Comparison of ENCODE assay signal across 15 mouse cellular contexts in genomic region chr10:108930299-108930698, GRCm38 (mm10).
DNase-seq lines count a peak whose midpoint lies in the region; ATAC-seq and TF ChIP-seq lines count a peak whose summit lies in the region.
"Had no signal": no experiment of that assay in that cellular context is flagged by ENCODE, and none has a peak within 500 bp of the region (broad histone marks: within the 10 kb centered on the region; RNA-seq: fewer than 3 reads in every experiment).

No protein-coding gene starts in this region.

- H3K9me3 ChIP-seq in kidney, postnatal 0 days (replicated peaks; ENCODE audit: low read length): no peaks in the 10 kb centered on the region
- H3K9me3 ChIP-seq in lung, postnatal 0 days (ENCODE audit: low read length): no peaks in the 10 kb centered on the region
- H3K9me3 ChIP-seq: liver, embryonic 15.5 days; midbrain, embryonic 12.5 days; neural tube, embryonic 13.5 days had no signal

- H3K27me3 ChIP-seq in kidney, postnatal 0 days (ENCODE audit: insufficient read depth, low read length): no peaks in the 10 kb centered on the region
- H3K27me3 ChIP-seq in lung, postnatal 0 days (replicated peaks; ENCODE audit: insufficient read depth, low read length): no peaks in the 10 kb centered on the region
- H3K27me3 ChIP-seq: liver, embryonic 15.5 days; midbrain, embryonic 12.5 days; neural tube, embryonic 13.5 days had no signal

- no peak overlapping the region for H3K9ac ChIP-seq in kidney, postnatal 0 days (ENCODE audit: low read depth, low read length)
- H3K9ac ChIP-seq in lung, postnatal 0 days (replicated peaks; ENCODE audit: low read depth): no peak overlapping the region
- H3K9ac ChIP-seq: liver, embryonic 15.5 days; midbrain, embryonic 12.5 days; neural tube, embryonic 13.5 days had no signal

- DNase-seq in kidney, postnatal 0 days (ENCODE audit: low spot score): peak; percentile 68
- no peak for DNase-seq in kidney, postnatal 36 days
- DNase-seq in Muller cell, postnatal 12 days (ENCODE audit: inconsistent ontology term): peak; percentile 64
- peak; percentile 46 to 58 for DNase-seq in cerebellum, adult 18-20 months
- DNase-seq in lung, postnatal 0 days (ENCODE audit: low spot score): peak; percentile 6
- DNase-seq in spleen, adult 12 weeks (ENCODE audit: low spot score): no peak
- DNase-seq in thymus, postnatal 25 days: no peak
- DNase-seq: embryo, embryonic 11 days; heart, postnatal 14 days; kidney, postnatal 25 days; thymus, postnatal 4 days had no signal

- H3K36me3 ChIP-seq in kidney, postnatal 0 days (ENCODE audit: insufficient read depth, low read length): no peaks in the 10 kb centered on the region
- no peaks in the 10 kb centered on the region for H3K36me3 ChIP-seq in lung, postnatal 0 days (ENCODE audit: insufficient read depth, low read length)
- H3K36me3 ChIP-seq: liver, embryonic 15.5 days; midbrain, embryonic 12.5 days; neural tube, embryonic 13.5 days had no signal

- H3K4me1 ChIP-seq in kidney, postnatal 0 days (replicated peaks; ENCODE audit: insufficient read depth, low read length): no peaks in the 10 kb centered on the region
- no peaks in the 10 kb centered on the region for H3K4me1 ChIP-seq in lung, postnatal 0 days (ENCODE audit: insufficient read depth, low read depth, low read length)
- H3K4me1 ChIP-seq: liver, embryonic 15.5 days; midbrain, embryonic 12.5 days had no signal

- TF ChIP-seq CTCF in kidney, postnatal 0 days (IDR thresholded peaks at IDR 0.05; ENCODE audit: low read depth): no peak
- no peak for TF ChIP-seq CTCF in lung, postnatal 0 days (IDR thresholded peaks at IDR 0.05)

- ATAC-seq in kidney, postnatal 0 days (replicated peaks; ENCODE audit: low FRiP score, low read depth): peak; percentile 89
- ATAC-seq in lung, postnatal 0 days: peak; percentile 68

- TF ChIP-seq EP300 in lung, postnatal 0 days (IDR thresholded peaks at IDR 0.05): peak; percentile 43; the same call in 1 of the 2 replicates

- no peak overlapping the region for H3K4me3 ChIP-seq in kidney, postnatal 0 days (replicated peaks; ENCODE audit: low read depth, low read length)
- H3K4me3 ChIP-seq in lung, postnatal 0 days (ENCODE audit: low read depth, low read length): no peak overlapping the region
- H3K4me3 ChIP-seq: erythroblast, embryonic 14.5 days; liver, embryonic 15.5 days; midbrain, embryonic 12.5 days; neural tube, embryonic 13.5 days had no signal

- H3K27ac ChIP-seq in kidney, postnatal 0 days: no peak overlapping the region
- no peak overlapping the region for H3K27ac ChIP-seq in lung, postnatal 0 days (ENCODE audit: low read length)
- H3K27ac ChIP-seq: liver, embryonic 15.5 days; midbrain, embryonic 12.5 days; neural tube, embryonic 13.5 days had no signal

- WGBS in kidney, postnatal 0 days: 26% methylated on average over 3 of the region's 3 CpGs
- 44% methylated on average over 3 of the region's 3 CpGs for WGBS in lung, postnatal 0 days

- H3K4me2 ChIP-seq in kidney, postnatal 0 days (ENCODE audit: low read length): no peak overlapping the region
- no peak overlapping the region for H3K4me2 ChIP-seq in lung, postnatal 0 days (replicated peaks; ENCODE audit: low read depth, low read length)
- H3K4me2 ChIP-seq: liver, embryonic 15.5 days; midbrain, embryonic 12.5 days; neural tube, embryonic 13.5 days had no signal

Comparison
In these comparisons a context has a peak if more than half of its experiments do, and no peak if none do; other contexts are left out.
1. DNase-seq: peak in kidney, postnatal 0 days (single experiment), Muller cell, postnatal 12 days (single experiment), cerebellum, adult 18-20 months (2 of 2) and lung, postnatal 0 days (single experiment); none in kidney, postnatal 36 days (0 of 2), spleen, adult 12 weeks (single experiment) and thymus, postnatal 25 days (single experiment).